Mouse (Mus musculus): ENCODE data around the gene Rhog.

DNA sequence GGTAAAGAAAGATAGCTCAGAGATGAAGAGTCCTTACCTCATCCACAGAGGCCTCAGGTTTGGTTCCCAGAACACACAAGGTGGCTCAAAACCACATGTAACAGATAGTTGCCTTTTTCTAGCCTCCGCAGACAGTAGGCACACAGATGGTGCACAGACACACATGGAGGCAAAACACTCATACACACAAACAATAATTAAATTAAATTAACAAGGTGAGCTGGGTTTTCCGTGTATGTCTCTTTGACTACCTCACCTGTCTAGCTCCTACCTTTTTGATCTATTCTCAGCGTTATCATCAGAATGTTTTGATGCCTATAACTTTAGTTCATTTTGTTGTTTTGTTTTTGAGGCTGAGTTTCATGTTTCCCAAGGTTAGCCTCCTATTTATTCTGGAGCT is at the start of gene Rhog:
- TF ChIP-seq CTCF (IDR thresholded peaks at IDR 0.05; ENCODE audit: low read depth, low read length) (no peak), POLR2A (IDR thresholded peaks at IDR 0.05; ENCODE audit: borderline replicate concordance, low read depth, low read length) (no peak)
